Mouse (Mus musculus): ENCODE measurements around the gene Ap5m1.

Ap5m1 gene

GRCm38 (mm10) chr14:49127162-49127779, 61.4 kb downstream of the Ap5m1 start:
- no peak for DNase-seq (ENCODE audit: low spot score)

GRCm38 (mm10) chr14:49128544-49129263, 62.8 kb downstream of the Ap5m1 start:
- DNase-seq (ENCODE audit: low spot score): no peak

GRCm38 (mm10) chr14:49132391-49132790, 66.5 kb downstream of the Ap5m1 start:
- DNase-seq (ENCODE audit: low spot score): no peak

GRCm38 (mm10) chr14:49138171-49138570, 72.3 kb downstream of the Ap5m1 start:
- no peak for DNase-seq (ENCODE audit: low spot score)

- no peak for DNase-seq (ENCODE audit: low spot score)
These were observed 74.9 kb downstream of the Ap5m1 start for GRCm38 (mm10) chr14:49140756-49141155.

All from MN1 (cell line).